Mouse (Mus musculus): Measurements from ENCODE around the gene Olig3. TPM values are rescaled to one million over a fixed set of nuclear protein-coding genes. Genes with fewer than 3 reads are reported as not detected.

The Olig3 gene
- polyA plus RNA-seq, 1 experiment from 2014 or later: not detected

DNA sequence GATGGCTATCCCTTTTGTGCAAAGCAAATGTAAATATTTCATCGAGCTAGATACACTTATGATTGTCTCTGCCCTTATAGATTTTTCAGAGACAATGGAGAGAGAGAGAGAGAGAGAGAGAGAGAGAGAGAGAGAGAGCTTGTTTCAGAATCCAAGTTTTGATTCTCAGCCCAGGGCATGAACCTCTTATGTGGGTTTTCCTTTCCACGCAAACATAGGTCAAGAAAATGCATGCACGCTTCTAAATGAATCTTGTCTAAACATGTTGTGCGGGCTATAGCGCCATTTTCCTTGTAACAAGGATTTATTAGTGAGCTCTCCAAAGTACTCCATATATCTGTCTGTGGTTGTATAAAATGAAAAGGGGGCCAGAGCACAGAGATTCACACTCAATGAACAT lies 1.5 kb downstream of the Olig3 start:
- Histone ChIP-seq H3K27me3 (ENCODE audit: control insufficient read depth, insufficient read depth, low read length) (peaks cover 96% of the 10 kb centered on the region), H3K9ac (ENCODE audit: low read depth, low read length) (no peak overlapping the region), H3K4me3 (ENCODE audit: low read length) (no peak overlapping the region), H3K4me1 (ENCODE audit: control insufficient read depth, insufficient read depth, low read length) (no peaks in the 10 kb centered on the region), H3K4me2 (replicated peaks; ENCODE audit: low read depth, low read length) (no peak overlapping the region), H3K9me3 (ENCODE audit: control insufficient read depth, low read length) (no peaks in the 10 kb centered on the region), H3K36me3 (ENCODE audit: control insufficient read depth, insufficient read depth, low read length) (no peaks in the 10 kb centered on the region), H3K27ac (ENCODE audit: low read depth, low read length) (no peak overlapping the region)
- ATAC-seq (ENCODE audit: low FRiP score, low TSS enrichment): no peak
- WGBS: 11% methylated on average over 5 of the region's 5 CpGs

DNA sequence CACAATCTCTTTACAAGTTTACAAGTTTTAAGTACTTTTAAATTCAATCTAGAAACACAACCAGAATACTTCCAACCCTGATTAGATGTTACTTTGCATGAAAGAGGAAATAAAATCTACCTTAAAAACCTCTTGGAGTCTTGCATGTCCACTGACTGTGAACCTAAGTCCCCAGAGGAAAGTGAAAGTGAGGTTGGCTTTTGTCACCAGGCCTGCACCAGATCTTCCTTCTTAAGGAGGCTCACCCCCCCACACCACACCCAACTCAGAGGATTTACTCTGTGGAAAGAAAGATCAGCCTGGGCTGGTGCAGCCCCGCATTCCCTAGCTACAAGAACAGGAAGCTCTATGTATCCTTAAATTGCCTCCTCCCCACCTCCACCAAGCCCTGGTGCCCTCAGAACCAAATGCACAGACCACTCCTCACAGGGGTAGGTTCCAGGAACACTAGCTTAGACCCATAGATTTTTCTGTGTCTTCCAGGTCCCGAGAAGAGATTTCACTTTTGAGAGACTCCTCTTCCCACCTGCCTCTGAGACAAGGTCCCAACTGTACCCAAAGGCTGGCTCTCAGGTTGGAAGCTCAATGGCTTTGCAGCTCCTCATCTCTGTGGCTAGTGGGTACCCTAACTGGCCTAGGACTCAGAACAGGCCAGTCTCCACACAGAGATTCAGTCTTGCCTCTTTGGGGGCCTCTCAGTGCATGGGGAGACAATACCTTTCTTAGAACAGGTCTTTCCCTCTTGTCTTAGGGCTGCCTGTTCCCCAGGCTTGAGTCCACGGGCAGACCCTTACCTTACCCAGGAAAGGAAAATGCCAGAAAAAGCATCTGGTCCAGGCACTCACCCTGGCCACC lies 4.3 kb downstream of the Olig3 start:
- Histone ChIP-seq H3K27ac (ENCODE audit: low read depth, low read length) (no peak overlapping the region), H3K9ac (ENCODE audit: low read depth, low read length) (no peak overlapping the region), H3K4me1 (ENCODE audit: control insufficient read depth, insufficient read depth, low read length) (no peaks in the 10 kb centered on the region), H3K27me3 (ENCODE audit: control insufficient read depth, insufficient read depth, low read length) (peaks cover 83% of the 10 kb centered on the region), H3K36me3 (ENCODE audit: control insufficient read depth, insufficient read depth, low read length) (no peaks in the 10 kb centered on the region), H3K9me3 (ENCODE audit: control insufficient read depth, low read length) (no peaks in the 10 kb centered on the region), H3K4me2 (replicated peaks; ENCODE audit: low read depth, low read length) (no peak overlapping the region), H3K4me3 (ENCODE audit: low read length) (no peak overlapping the region)
- no peak for ATAC-seq (ENCODE audit: low FRiP score, low TSS enrichment)
- 11% methylated on average over 3 of the region's 3 CpGs for WGBS

DNA sequence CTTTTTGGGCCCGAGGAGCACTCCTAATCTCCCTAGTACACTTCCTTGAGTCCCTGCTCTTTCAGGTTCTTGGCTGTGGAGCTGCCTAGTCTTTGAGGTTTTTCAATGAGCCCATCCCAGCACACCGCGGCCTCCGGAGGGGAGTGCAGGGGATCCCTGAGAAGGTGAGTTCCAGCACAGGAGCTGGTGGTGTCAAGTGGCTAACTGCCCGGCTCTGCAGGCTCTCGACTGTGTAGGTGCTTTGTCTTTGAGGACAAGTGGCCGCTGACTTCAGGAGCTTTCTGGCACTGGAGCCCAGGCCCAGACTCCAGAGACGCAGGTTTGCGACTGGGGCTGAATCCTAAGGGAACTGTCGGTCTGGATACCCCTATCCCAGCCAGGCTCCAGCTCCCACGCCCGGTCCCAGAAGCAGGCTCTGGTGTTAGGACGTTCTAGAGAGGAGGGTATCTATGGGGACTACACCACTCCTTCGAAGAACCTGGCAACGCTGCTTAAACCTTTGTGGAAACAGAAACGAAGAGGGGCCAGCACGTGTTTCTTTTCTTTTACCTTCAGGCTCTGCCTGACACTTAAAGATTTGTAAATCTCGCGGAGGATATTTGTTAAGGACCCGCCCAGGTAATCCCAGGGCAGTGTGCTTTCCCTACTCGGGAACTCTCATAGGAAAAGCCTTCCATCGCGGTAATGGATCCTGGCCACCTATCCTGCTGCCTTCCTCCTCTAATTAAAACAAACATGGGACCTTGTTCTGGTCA lies 5.4 kb downstream of the Olig3 start:
- H3K4me1 ChIP-seq (ENCODE audit: control insufficient read depth, insufficient read depth, low read length): no peaks in the 10 kb centered on the region
- no peaks in the 10 kb centered on the region for H3K36me3 ChIP-seq (ENCODE audit: control insufficient read depth, insufficient read depth, low read length)
- no peak overlapping the region for H3K4me2 ChIP-seq (replicated peaks; ENCODE audit: low read depth, low read length)
- WGBS: 3% methylated on average over 23 of the region's 23 CpGs
- H3K9ac ChIP-seq (ENCODE audit: low read depth, low read length): no peak overlapping the region
- no peak overlapping the region for H3K27ac ChIP-seq (ENCODE audit: low read depth, low read length)
- no peaks in the 10 kb centered on the region for H3K9me3 ChIP-seq (ENCODE audit: control insufficient read depth, low read length)
- H3K27me3 ChIP-seq (ENCODE audit: control insufficient read depth, insufficient read depth, low read length): peaks cover 75% of the 10 kb centered on the region
- ATAC-seq (ENCODE audit: low FRiP score, low TSS enrichment): 0 out of 2 replicates have a peak, but pooled peaks have one; percentile 43
- no peak overlapping the region for H3K4me3 ChIP-seq (ENCODE audit: low read length)

DNA sequence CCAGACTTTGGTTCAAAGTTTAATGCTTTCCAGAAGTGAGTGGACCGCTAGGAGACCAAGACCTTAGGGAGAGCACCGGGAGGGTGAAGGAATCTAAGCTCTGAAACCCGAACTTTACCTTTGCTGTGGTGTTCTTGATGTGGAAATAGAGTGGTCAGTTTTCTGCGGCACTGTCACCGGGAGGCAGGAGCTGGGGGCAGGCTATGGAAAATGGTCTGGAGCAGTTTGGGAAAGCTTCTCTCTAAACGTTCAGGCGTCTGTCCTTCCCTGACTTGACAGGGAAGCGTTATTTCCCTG lies 5.9 kb downstream of the Olig3 start:
- Histone ChIP-seq H3K27me3 (ENCODE audit: control insufficient read depth, insufficient read depth, low read length) (peaks cover 69% of the 10 kb centered on the region), H3K4me1 (ENCODE audit: control insufficient read depth, insufficient read depth, low read length) (no peaks in the 10 kb centered on the region), H3K4me2 (replicated peaks; ENCODE audit: low read depth, low read length) (no peak overlapping the region), H3K9me3 (ENCODE audit: control insufficient read depth, low read length) (no peaks in the 10 kb centered on the region), H3K4me3 (ENCODE audit: low read length) (no peak overlapping the region), H3K9ac (ENCODE audit: low read depth, low read length) (no peak overlapping the region), H3K27ac (ENCODE audit: low read depth, low read length) (no peak overlapping the region), H3K36me3 (ENCODE audit: control insufficient read depth, insufficient read depth, low read length) (no peaks in the 10 kb centered on the region)
- WGBS: 2% methylated on average over 8 of the region's 8 CpGs
- no peak for ATAC-seq (ENCODE audit: low FRiP score, low TSS enrichment)

DNA sequence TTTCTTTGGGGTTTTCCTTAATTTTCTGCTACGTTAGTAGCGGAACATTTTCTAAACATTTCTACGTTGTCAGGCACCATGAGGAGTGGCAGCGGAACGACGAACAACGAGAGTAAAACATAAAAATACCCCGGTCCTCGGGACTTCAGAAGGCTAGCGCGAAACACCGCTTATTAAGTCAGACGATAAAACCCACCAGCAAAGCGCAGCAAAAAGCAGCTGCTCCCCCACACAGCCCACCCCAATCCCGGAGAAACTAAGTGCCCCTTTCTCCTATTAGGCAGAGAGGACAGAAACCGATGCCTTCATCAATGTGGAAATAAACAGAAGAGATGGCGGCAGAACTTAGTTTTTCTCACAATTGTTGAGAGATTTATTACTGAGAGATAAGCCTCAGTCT lies 6.5 kb downstream of the Olig3 start:
- Histone ChIP-seq H3K4me3 (ENCODE audit: low read length) (peak overlapping the region; percentile 10; the same call in 1 of the 2 replicates), H3K9ac (ENCODE audit: low read depth, low read length) (no peak overlapping the region), H3K4me1 (ENCODE audit: control insufficient read depth, insufficient read depth, low read length) (no peaks in the 10 kb centered on the region), H3K4me2 (replicated peaks; ENCODE audit: low read depth, low read length) (peak overlapping the region; percentile 33), H3K9me3 (ENCODE audit: control insufficient read depth, low read length) (no peaks in the 10 kb centered on the region), H3K27me3 (ENCODE audit: control insufficient read depth, insufficient read depth, low read length) (peaks cover 63% of the 10 kb centered on the region), H3K36me3 (ENCODE audit: control insufficient read depth, insufficient read depth, low read length) (no peaks in the 10 kb centered on the region), H3K27ac (ENCODE audit: low read depth, low read length) (no peak overlapping the region)
- WGBS: 1% methylated on average over 17 of the region's 17 CpGs
- ATAC-seq (ENCODE audit: low FRiP score, low TSS enrichment): no peak

DNA sequence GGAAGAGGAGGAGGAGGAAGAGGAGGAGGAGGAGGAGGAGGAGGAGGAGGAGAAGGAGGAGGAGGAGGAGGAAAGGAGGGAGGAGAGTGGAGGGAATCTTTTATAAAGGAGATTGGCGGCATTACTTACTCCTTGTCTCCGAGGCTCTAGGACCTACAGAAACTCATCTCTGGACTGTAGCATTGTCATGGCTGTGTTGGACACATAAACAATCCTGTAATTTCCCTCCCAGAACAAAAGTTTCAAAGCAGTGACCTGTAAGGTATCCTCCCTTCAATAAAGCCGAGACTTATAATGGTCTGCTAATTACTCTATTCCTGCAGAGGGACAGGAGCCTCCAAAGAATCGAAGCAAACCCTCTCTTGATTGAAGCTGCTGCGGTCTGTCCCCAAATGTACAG lies 7.0 kb downstream of the Olig3 start:
- Histone ChIP-seq H3K9ac (ENCODE audit: low read depth, low read length) (no peak overlapping the region), H3K9me3 (ENCODE audit: control insufficient read depth, low read length) (no peaks in the 10 kb centered on the region), H3K4me2 (replicated peaks; ENCODE audit: low read depth, low read length) (no peak overlapping the region), H3K27ac (ENCODE audit: low read depth, low read length) (no peak overlapping the region), H3K27me3 (ENCODE audit: control insufficient read depth, insufficient read depth, low read length) (peaks cover 58% of the 10 kb centered on the region), H3K4me1 (ENCODE audit: control insufficient read depth, insufficient read depth, low read length) (no peaks in the 10 kb centered on the region), H3K4me3 (ENCODE audit: low read length) (no peak overlapping the region), H3K36me3 (ENCODE audit: control insufficient read depth, insufficient read depth, low read length) (no peaks in the 10 kb centered on the region)
- 2% methylated on average over 5 of the region's 5 CpGs for WGBS
- no peak for ATAC-seq (ENCODE audit: low FRiP score, low TSS enrichment)

DNA sequence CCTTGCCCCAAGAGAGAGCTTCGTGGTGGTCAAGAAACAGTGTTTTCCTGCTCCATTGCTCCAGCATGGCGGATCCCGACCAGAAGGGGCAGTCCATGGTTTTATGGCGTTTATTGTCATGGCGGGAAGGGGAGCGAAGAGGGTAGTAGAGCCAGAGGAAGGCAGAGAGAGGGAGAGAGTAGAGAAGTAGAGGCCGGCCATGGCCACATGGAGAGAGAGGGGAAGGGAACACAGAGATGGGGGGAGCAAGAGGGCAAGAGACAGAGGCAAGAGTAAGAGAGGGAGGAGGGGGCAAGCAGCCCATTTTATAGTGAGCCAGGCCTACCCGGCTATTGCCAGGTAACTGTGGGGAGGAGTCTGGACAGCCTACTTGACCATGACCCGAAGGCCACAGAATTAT lies 12.8 kb downstream of the Olig3 start:
- no peaks in the 10 kb centered on the region for H3K4me1 ChIP-seq (ENCODE audit: control insufficient read depth, insufficient read depth, low read length)

DNA sequence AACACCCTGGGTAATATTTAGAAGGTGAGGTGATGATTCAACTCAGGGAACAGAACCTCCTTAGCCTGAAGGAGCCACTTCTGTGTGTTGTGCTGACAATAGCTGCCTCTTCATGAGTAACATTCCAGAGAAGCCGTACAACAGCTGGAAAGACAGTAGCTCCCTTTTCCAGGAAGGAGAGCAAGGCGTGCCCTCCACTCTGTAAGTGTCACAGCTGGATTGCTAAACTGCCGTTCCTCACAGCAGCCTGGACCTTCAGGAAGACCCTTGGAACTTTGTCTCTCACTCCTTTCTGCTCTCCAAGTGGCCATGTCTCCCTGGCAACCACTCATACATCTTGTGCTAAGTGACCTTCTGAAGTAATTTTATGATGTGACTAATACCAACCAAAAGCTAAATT lies 13.8 kb downstream of the Olig3 start:
- Histone ChIP-seq H3K27me3 (ENCODE audit: control insufficient read depth, insufficient read depth, low read length) (peaks cover 6% of the 10 kb centered on the region; the same call in 1 of the 2 replicates), H3K4me1 (ENCODE audit: control insufficient read depth, insufficient read depth, low read length) (no peaks in the 10 kb centered on the region), H3K4me3 (ENCODE audit: low read length) (no peak overlapping the region), H3K9me3 (ENCODE audit: control insufficient read depth, low read length) (no peaks in the 10 kb centered on the region), H3K36me3 (ENCODE audit: control insufficient read depth, insufficient read depth, low read length) (no peaks in the 10 kb centered on the region), H3K9ac (ENCODE audit: low read depth, low read length) (no peak overlapping the region), H3K4me2 (replicated peaks; ENCODE audit: low read depth, low read length) (no peak overlapping the region), H3K27ac (ENCODE audit: low read depth, low read length) (no peak overlapping the region)
- WGBS: 60% methylated on average over 3 of the region's 3 CpGs
- no peak for ATAC-seq (ENCODE audit: low FRiP score, low TSS enrichment)

More for the DNA sequence above, 12.8 kb downstream of the Olig3 start:
- 84% methylated on average over 9 of the region's 9 CpGs for WGBS
- H3K4me2 ChIP-seq (replicated peaks; ENCODE audit: low read depth, low read length): no peak overlapping the region
- no peak overlapping the region for H3K27ac ChIP-seq (ENCODE audit: low read depth, low read length)
- no peak overlapping the region for H3K4me3 ChIP-seq (ENCODE audit: low read length)
- ATAC-seq (ENCODE audit: low FRiP score, low TSS enrichment): no peak
- H3K27me3 ChIP-seq (ENCODE audit: control insufficient read depth, insufficient read depth, low read length): peaks cover 15% of the 10 kb centered on the region; the same call in 1 of the 2 replicates
- H3K36me3 ChIP-seq (ENCODE audit: control insufficient read depth, insufficient read depth, low read length): no peaks in the 10 kb centered on the region
- H3K9ac ChIP-seq (ENCODE audit: low read depth, low read length): no peak overlapping the region
- H3K9me3 ChIP-seq (ENCODE audit: control insufficient read depth, low read length): no peaks in the 10 kb centered on the region

DNA sequence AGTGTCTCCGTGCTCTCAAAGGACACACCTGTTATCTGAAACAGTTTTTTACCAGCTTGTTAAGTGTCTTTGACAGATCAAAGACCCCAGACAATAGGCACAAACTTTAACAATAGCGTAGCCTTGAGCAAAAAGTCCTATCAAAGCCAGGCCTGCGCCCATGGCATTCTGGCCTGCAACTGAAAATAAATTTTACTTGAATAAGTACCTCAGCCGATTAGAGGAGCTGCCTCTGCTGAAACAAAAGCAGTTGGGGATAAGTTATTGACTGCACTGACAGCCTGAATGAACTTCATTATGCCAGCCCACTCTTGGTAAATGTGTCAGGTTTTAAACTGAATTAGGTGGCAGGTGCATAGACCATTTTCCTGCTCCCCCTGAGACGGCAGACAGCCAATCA lies 15.9 kb downstream of the Olig3 start:
- ATAC-seq (ENCODE audit: low FRiP score, low TSS enrichment): no peak
- H3K4me2 ChIP-seq (replicated peaks; ENCODE audit: low read depth, low read length): no peak overlapping the region
- no peaks in the 10 kb centered on the region for H3K36me3 ChIP-seq (ENCODE audit: control insufficient read depth, insufficient read depth, low read length)
- no peak overlapping the region for H3K27ac ChIP-seq (ENCODE audit: low read depth, low read length)
- 54% methylated on average over 5 of the region's 5 CpGs for WGBS
- H3K9me3 ChIP-seq (ENCODE audit: control insufficient read depth, low read length): no peaks in the 10 kb centered on the region
- H3K9ac ChIP-seq (ENCODE audit: low read depth, low read length): no peak overlapping the region
- H3K27me3 ChIP-seq (ENCODE audit: control insufficient read depth, insufficient read depth, low read length): no peaks in the 10 kb centered on the region
- H3K4me1 ChIP-seq (ENCODE audit: control insufficient read depth, insufficient read depth, low read length): no peaks in the 10 kb centered on the region
- H3K4me3 ChIP-seq (ENCODE audit: low read length): no peak overlapping the region

Data from kidney, embryonic 14.5 days (tissue).